Mouse (Mus musculus) adrenal gland, postnatal 4 days (tissue): ENCODE results near the gene Max. TPM values are rescaled to one million over a fixed set of nuclear protein-coding genes. Genes with fewer than 3 reads are reported as not detected.

Experiments used
- DNase-seq, 2 experiments: peaks; one replicate each; pipeline ENCODE4 v3.0.0; 2021 to 2022; ENCODE audit warnings: low spot score in 2 of 2, mixed read lengths in 2 of 2
- long read RNA-seq, 2 experiments: library from polyadenylated mRNA; stranded (forward); transcript quantifications; one replicate each; pipeline ENCODE4 v2.0.0; 2021
- total RNA-seq, 2 experiments: library from RNA; stranded (reverse); gene quantifications; 2 replicates each; pipeline ENCODE4 v1.2.3; 2021

The Max gene
- 10 to 100 TPM; 69.5 to 71.9 TPM for total RNA-seq
- long read RNA-seq, experiment 1, partial matches to known transcripts = 1 of 3 reads
- long read RNA-seq, experiment 1, other reads (novel, unspliced or antisense) = 2 of 3 reads
- long read RNA-seq, experiment 2, partial matches to known transcripts = 0 of 4 reads
- long read RNA-seq, experiment 2, other reads (novel, unspliced or antisense) = 4 of 4 reads

- DNase-seq = peak; percentile 90 to 96
Measured at GRCm38 (mm10) chr12:76961932-76962891, at the start of gene Max. TSS of gene Max (minus strand) at chr12:76962201.

GRCm38 (mm10) chr12:77011092-77011720 is 49.2 kb upstream of the Max start:
- no peak for DNase-seq

DNA sequence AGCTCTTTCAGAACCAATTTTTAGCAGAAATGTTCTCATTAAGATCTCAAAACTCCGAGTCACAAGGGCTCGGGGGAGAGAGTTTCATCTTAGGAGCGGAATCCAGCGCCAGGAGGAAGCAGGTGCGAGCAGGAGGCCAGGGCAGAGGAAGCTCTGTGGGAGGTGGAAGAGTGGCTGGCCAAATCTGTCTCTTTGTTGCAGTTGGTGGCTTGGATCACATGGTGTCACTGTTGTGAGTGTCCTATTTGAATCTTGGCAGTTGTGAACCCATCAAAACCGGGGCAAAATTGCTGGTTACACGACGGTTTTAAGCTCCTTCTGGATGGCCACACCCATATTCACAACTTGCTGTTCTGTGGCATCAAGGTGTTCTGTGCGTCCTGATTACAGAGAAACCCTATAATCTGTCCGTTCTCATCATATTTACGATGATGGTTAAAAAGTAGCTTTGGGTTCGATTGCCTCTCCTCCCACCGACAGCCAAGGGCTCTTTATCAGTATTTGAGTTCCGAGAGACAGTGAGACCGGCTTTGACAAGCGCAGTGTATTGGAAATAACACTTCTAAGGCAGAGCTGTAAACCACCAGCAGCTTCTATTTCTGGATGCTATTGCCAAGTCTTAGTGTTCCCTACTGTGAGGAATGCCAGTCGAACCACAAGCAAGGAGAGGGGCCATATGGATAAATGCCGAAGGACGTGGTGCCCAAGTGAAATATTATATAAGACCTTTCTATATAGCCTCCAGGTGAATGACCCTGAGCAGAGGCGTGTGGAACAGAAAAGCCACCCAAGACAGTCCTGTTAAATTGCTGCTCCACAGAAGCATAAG is 47.4 kb upstream of the Max start:
- no peak for DNase-seq

DNA sequence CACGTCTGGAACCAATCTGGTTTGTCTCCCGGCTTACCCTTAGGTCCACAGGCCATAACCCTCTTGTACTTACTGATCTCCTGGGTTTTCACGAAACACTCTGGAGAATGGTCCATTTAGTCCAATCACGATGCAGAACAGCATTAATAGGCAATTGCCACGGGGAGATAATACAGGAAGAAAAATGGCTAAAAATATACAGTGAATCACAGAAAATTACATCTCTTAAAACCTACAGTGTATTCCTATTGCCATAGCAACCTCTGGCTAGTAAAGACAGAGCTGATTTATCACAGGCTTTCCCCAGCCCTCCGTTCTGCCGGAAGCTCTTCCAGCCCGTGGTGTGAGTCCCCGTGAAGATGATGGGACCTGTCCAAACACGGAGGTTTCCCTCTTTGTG is 42.9 kb upstream of the Max start:
- DNase-seq = no peak

DNA sequence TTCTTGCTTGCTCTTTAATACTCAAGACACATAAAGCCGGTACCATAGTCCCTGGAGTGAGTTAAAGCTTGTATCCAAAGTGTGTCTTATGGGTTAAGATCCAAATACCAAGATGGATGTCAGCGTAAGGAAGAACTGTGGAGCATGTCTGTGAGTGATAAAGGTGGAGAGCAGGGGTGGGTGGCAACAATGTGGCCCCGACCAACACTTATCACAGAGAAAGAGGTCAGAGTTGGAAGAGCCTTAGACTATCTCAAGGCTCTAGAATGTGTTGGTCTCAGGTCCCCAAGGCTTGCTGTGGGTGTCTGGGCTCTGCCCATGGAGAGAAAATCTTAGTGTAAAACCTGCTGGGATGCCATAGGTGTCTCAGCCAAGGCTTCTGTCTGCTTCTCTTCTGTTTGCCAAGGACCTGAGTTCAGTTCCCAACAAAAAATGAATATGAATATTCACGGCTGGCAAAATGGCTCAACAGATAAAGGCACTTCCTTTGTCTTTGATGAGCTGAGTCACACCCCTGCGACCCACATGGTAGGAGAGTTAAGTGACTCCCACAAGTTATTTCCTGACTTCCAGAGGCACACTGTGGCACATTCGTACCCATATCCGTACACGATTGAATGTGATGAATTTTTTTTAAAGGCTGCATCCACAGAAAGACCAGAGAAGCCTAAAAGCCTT is 40.7 kb upstream of the Max start:
- DNase-seq = no peak

GRCm38 (mm10) chr12:77001312-77001711 is 39.3 kb upstream of the Max start:
- no peak for DNase-seq

GRCm38 (mm10) chr12:77000705-77001284 is 38.8 kb upstream of the Max start:
- no peak for DNase-seq

GRCm38 (mm10) chr12:77000096-77000704 is 38.2 kb upstream of the Max start:
- DNase-seq = peak in 1 of 2 experiments; percentile 20

DNA sequence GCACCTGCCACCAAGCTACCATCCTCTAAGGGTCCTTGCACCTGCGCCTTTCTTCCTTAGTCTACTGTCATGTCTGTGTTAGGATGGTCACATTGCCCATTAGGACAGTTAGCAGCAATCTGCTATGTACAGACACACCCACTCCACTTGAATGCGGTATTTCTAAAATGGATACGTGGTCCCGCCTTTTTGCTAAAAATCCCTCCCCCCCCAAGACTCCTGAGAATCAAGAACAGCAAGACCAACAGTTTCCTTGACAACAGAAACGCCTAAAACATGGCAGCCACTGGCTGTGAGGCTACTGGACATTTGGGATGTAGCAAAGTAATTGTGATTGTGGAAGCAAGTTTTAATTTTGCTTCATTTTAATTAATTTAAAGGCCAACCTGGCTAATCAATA is 32.8 kb upstream of the Max start:
- DNase-seq = no peak

GRCm38 (mm10) chr12:76992891-76993529 is 31.0 kb upstream of the Max start:
- DNase-seq = no peak

- no peak for DNase-seq
Measured at GRCm38 (mm10) chr12:76982818-76983471, 20.9 kb upstream of the Max start.

GRCm38 (mm10) chr12:76979530-76979929 is 17.5 kb upstream of the Max start:
- no peak for DNase-seq

DNA sequence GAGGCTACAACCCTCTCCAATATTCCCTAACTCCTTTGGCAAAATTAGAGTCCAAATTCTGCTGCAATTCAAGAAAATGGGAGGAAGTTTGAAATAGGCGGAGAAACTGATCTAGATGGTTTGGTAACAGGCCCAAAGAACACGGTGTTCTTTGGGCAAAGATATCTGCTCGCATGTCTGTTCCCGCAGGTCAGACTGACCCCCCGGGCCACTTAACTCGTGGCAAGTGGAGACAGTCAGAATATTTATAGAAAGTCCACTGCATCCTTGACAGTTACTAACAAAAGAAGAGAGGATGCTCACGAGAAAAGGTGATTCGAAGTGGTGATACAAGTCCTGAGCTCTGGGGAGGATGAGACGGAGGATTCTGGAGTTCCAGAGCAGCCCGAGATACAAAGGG is 10.7 kb upstream of the Max start:
- DNase-seq = no peak

- DNase-seq = no peak
Measured at GRCm38 (mm10) chr12:76972241-76972640, 10.2 kb upstream of the Max start.

GRCm38 (mm10) chr12:76971642-76972221 is 9.7 kb upstream of the Max start:
- no peak for DNase-seq

GRCm38 (mm10) chr12:76965876-76966275 is 3.9 kb upstream of the Max start:
- no peak for DNase-seq

GRCm38 (mm10) chr12:76965089-76965488 is 3.1 kb upstream of the Max start:
- no peak for DNase-seq
